Mouse (Mus musculus) C2C12 (cell line): ENCODE measurements at regions not wholly inside any gene's neighbourhood (a gene's known extent, or its start where the extent isn't known, plus 50 kb on each side); places are given as distances from the start of the nearest gene placed in this dataset.

Experiments used
- CEBPB ChIP-seq: IDR thresholded peaks from one replicate; pipeline ENCODE4 v1.6.1; 2011; ENCODE audit warnings: low read depth, mild to moderate bottlenecking, control low read depth, moderate library complexity
- CTCF ChIP-seq: IDR thresholded peaks from one replicate; pipeline ENCODE4 v1.5.1; 2011; ENCODE audit not compliant: control insufficient read depth, insufficient read depth, insufficient read length
- MYOD1 ChIP-seq: IDR thresholded peaks from one replicate; pipeline ENCODE4 v1.6.1; 2011; ENCODE audit warnings: low read depth; ENCODE audit not compliant: control insufficient read depth, insufficient read length

GRCm38 (mm10) chr4:105861654-105862037, 72.0 kb downstream of the Gm12728 start:
- TF ChIP-seq MYOD1 (no peak), CTCF (no peak), CEBPB (no peak)
